Mouse (Mus musculus) olfactory bulb, adult 2 months (tissue): ENCODE measurements around the gene Hook2. TPM values are rescaled to one million over a fixed set of nuclear protein-coding genes. Genes with fewer than 3 reads are reported as not detected.

ENCODE experiments used
- H3K27ac ChIP-seq: fragments of 200-500 bp; 2 replicates; pipeline ENCODE4 v1.5.1; 2012; ENCODE audit warnings: low read depth, low read length; ENCODE audit not compliant: insufficient read depth
- H3K4me1 ChIP-seq: fragments of 200-500 bp; 2 replicates; pipeline ENCODE4 v1.6.1; 2012; ENCODE audit warnings: low read length; ENCODE audit not compliant: control insufficient read depth, insufficient read depth
- H3K4me3 ChIP-seq: fragments of 200-500 bp; 2 replicates; pipeline ENCODE4 v1.5.1; 2012; ENCODE audit warnings: mild to moderate bottlenecking, low read depth, low read length, moderate library complexity; ENCODE audit not compliant: insufficient read depth
- CTCF ChIP-seq: fragments of 200-500 bp; IDR thresholded peaks from 2 replicates; pipeline ENCODE4 v1.5.1; 2012; ENCODE audit warnings: low read depth, mild to moderate bottlenecking, low read length, moderate library complexity; ENCODE audit not compliant: insufficient read depth
- POLR2A ChIP-seq: fragments of 200-500 bp; IDR thresholded peaks from 2 replicates; pipeline ENCODE4 v1.6.1; 2012; ENCODE audit warnings: mild to moderate bottlenecking, low read depth, low read length, moderate library complexity; ENCODE audit not compliant: insufficient read depth
- WGBS: fragments of 180-500 bp; shearing (Covaris S2); methylation state at CpG from one replicate; pipeline ENCODE4 v1.1.7; 2018; 5-methylcytosine and 5-hydroxymethylcytosine counted together
- polyA plus RNA-seq: library from polyadenylated mRNA; stranded (reverse); fragments of >200 nt; gene quantifications from 2 replicates; pipeline ENCODE4 v1.2.4, GENCODE M21; 2012; ENCODE audit warnings: low replicate concordance; ENCODE audit not compliant: missing spikeins, insufficient read depth, insufficient read length

Hook2 gene
- not detected in 2 replicates for polyA plus RNA-seq

- TF ChIP-seq POLR2A (peak; percentile 71; the same call in 1 of the 2 replicates), CTCF (no peak; the same call in 1 of the 2 replicates)
- under 1% methylated on average over 28 of the region's 28 CpGs for WGBS
- Histone ChIP-seq H3K4me3 (peak within 1 kb of the TSS; percentile 66), H3K27ac (peak within 1 kb of the TSS; percentile 53), H3K4me1 (peaks cover 17% of the 10 kb centered on the region)
Measured at GRCm38 (mm10) chr8:84990349-84990748, at the start of gene Hook2. Gene Hook2, plus strand, starts transcription at chr8:84990603.

GRCm38 (mm10) chr8:84943699-84944098 lies 46.7 kb upstream of the Hook2 start:
- H3K4me1 ChIP-seq: peaks cover 21% of the 10 kb centered on the region
- H3K4me3 ChIP-seq: no peak overlapping the region
- TF ChIP-seq CTCF (no peak), POLR2A (no peak)
- no peak overlapping the region for H3K27ac ChIP-seq
- WGBS: 45% methylated on average over 4 of the region's 4 CpGs

DNA sequence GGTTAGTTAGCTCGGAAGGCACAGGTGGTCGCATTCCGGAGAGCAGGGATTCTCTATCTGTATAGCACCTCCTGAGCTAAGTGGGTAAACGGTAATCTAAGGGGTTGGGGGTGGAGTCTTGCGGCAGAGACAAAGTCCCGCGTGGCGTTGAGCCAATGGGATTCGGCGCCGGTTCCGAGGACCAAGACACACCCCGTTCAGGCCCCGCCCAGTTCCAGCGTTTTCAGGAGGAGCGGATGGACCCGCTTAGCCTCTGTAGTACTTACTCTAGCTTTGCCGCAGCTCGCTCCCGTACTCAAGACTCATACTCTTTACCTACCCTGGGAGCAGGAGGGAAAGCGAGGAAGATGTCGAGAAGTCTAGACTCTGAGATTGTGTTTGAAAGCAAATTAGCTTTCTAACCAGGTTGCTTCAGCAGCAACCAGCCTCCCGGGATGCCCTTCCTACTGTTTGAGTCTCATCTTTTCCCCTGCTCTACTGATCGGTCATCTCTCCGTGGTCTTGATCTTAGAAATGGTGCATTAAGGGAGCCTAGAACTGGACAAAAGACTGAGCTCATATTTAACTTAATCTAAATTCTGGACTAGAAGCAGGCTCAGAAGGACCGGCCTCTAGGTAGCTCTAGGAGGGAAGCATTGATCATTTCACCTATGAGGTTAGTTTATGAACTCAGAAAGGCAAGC lies 45.8 kb upstream of the Hook2 start:
- H3K4me3 ChIP-seq: peak overlapping the region; percentile 72
- peaks cover 21% of the 10 kb centered on the region for H3K4me1 ChIP-seq
- no peak for TF ChIP-seq POLR2A
- TF ChIP-seq CTCF: no peak
- 2% methylated on average over 26 of the region's 26 CpGs for WGBS
- H3K27ac ChIP-seq: no peak overlapping the region

DNA sequence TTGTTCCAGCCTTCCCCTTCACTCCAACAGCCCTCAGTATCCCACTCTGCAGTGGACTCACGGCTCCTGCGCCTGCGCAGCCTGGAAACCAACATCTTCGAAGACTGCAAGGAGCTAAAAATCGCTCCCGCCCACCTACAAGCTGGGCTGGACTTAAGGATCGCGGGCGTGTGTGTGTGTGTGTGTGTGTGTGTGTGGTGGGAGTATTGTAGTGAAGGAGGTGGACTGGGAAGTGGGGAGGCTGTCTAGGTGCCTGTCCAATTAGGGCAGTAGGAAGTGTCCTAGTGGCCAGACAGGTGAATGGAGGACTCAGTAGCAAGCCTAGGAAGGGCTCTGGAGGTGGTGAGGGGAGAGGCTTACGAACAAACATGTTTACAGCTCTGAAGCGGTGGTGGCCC lies 45.2 kb upstream of the Hook2 start:
- TF ChIP-seq POLR2A (no peak), CTCF (no peak)
- no peak overlapping the region for H3K27ac ChIP-seq
- H3K4me1 ChIP-seq: peaks cover 21% of the 10 kb centered on the region
- 1% methylated on average over 11 of the region's 11 CpGs for WGBS
- peak overlapping the region; percentile 72 for H3K4me3 ChIP-seq

DNA sequence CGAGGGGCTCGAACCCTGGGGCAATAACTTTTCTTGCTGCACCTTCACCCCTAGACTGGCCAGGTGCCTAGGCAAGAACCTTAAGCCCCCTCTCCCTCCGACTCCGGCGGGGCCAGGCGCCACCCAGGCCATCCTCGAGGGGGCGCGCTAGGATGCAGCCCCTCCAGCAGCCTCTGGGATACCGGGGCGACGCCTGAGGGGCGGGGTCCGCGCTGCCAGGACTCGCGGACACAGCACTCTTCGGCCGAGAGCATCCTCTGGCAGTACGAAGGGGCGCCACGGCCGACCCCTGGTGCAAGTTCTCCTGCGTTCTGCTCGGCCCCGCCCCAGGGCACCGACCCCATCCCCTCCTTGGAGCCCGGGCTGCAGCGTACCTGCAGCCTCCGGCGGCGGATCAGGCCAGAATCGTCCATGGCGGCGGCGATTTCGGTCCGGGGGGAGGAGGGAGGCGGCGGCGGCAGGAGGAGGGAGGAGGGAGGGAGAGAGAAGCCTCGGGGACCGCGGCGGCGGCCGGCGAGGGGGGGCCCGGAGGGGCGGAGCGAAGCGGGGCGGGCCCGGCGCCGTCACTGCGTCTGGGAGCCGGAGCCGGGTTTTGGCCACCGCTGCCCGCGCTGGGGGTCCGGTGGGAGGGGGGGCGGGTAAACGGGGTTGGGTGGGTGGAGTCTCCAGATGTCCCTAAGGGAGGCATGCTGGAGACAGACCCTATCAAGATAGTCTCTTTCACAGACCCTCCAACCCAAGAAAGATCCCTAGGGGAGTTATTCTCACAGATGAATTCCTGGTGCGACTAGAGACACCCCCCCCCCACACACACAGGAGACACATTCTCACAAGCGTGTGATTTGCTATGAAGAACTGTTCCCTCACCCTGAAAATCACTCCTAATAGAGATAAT lies 44.5 kb upstream of the Hook2 start:
- Histone ChIP-seq H3K27ac (no peak overlapping the region), H3K4me1 (peaks cover 21% of the 10 kb centered on the region), H3K4me3 (peak overlapping the region; percentile 72)
- 0 out of 2 replicates have a peak, but pooled peaks have one; percentile 55 for TF ChIP-seq CTCF
- TF ChIP-seq POLR2A: no peak
- WGBS: 1% methylated on average over 57 of the region's 67 CpGs

GRCm38 (mm10) chr8:84946528-84947240 lies 43.7 kb upstream of the Hook2 start, which contains the start of gene Rtbdn:
Gene Rtbdn, plus strand, starts transcription at chr8:84946991.
- TF ChIP-seq CTCF (no peak), POLR2A (no peak)
- Histone ChIP-seq H3K27ac (no peak within 1 kb of the TSS), H3K4me3 (peak within 1 kb of the TSS; percentile 72), H3K4me1 (peaks cover 21% of the 10 kb centered on the region)
- WGBS: 6% methylated on average over 17 of the region's 17 CpGs

- H3K27ac ChIP-seq: no peak overlapping the region
- TF ChIP-seq CTCF: no peak
- TF ChIP-seq POLR2A: no peak
- 22% methylated on average over 9 of the region's 9 CpGs for whole genome bisulfite sequencing
- no peak overlapping the region for H3K4me3 ChIP-seq
- H3K4me1 ChIP-seq: peaks cover 21% of the 10 kb centered on the region
Measured at GRCm38 (mm10) chr8:84947241-84947545, 43.2 kb upstream of the Hook2 start.

DNA sequence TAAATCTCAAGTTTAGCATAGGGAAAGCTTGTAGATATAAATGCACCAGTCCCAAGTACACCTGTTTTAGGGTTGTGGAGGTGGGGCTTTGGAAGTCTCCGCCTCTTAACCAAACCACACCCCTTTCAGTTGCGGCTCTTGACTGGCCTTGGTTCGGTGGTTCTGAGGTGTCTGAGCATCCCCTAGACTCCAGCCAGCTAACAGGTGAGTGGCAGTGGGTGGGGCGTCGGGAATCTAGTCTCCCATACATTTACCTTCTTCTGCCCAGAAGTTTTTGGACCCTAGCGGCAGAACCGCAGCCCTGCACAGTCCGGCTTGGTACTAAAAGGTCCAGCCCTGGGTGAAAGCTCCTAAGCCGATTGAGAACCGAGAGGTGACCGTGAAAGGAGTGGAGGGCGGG lies 40.6 kb upstream of the Hook2 start:
- Histone ChIP-seq H3K27ac (no peak overlapping the region), H3K4me1 (peaks cover 20% of the 10 kb centered on the region), H3K4me3 (no peak overlapping the region)
- 15% methylated on average over 12 of the region's 12 CpGs for WGBS
- TF ChIP-seq CTCF (no peak), POLR2A (no peak)

- 18% methylated on average over 18 of the region's 18 CpGs for WGBS
Measured at GRCm38 (mm10) chr8:84952612-84953255, 37.7 kb upstream of the Hook2 start.

More at GRCm38 (mm10) chr8:84952612-84953255, 37.7 kb upstream of the Hook2 start:
- Histone ChIP-seq H3K4me3 (no peak overlapping the region), H3K27ac (no peak overlapping the region), H3K4me1 (peaks cover 4% of the 10 kb centered on the region)
- TF ChIP-seq POLR2A: no peak
- TF ChIP-seq CTCF: no peak
